Mouse (Mus musculus): ENCODE measurements around the gene Mepe. TPM values are rescaled to one million over a fixed set of nuclear protein-coding genes. Genes with fewer than 3 reads are reported as not detected.

The Mepe gene
- polyA plus RNA-seq, 1 experiment from 2014 or later: not detected

- WGBS: 81% methylated on average over 7 of the region's 7 CpGs
Measured at GRCm38 (mm10) chr5:104384540-104384939, 59.4 kb downstream of the Mepe start.

GRCm38 (mm10) chr5:104385521-104385920, 60.4 kb downstream of the Mepe start:
- Histone ChIP-seq H3K36me3 (no peaks in the 10 kb centered on the region), H3K27ac (ENCODE audit: poor library complexity, severe bottlenecking) (no peak overlapping the region), H3K4me1 (replicated peaks) (no peaks in the 10 kb centered on the region), H3K4me3 (no peak overlapping the region), H3K27me3 (replicated peaks) (no peaks in the 10 kb centered on the region), H3K4me2 (no peak overlapping the region), H3K9ac (no peak overlapping the region), H3K9me3 (replicated peaks) (no peaks in the 10 kb centered on the region)
- 87% methylated on average over 16 of the region's 16 CpGs for WGBS
- ATAC-seq (ENCODE audit: insufficient number of reproducible peaks, low FRiP score): no peak

More at GRCm38 (mm10) chr5:104384540-104384939, 59.4 kb downstream of the Mepe start:
- ATAC-seq (ENCODE audit: insufficient number of reproducible peaks, low FRiP score): no peak
- Histone ChIP-seq H3K9me3 (replicated peaks) (no peaks in the 10 kb centered on the region), H3K36me3 (no peaks in the 10 kb centered on the region), H3K9ac (no peak overlapping the region), H3K4me1 (replicated peaks) (no peaks in the 10 kb centered on the region), H3K4me2 (no peak overlapping the region), H3K4me3 (no peak overlapping the region), H3K27ac (ENCODE audit: poor library complexity, severe bottlenecking) (no peak overlapping the region), H3K27me3 (replicated peaks) (no peaks in the 10 kb centered on the region)

- H3K4me3 ChIP-seq: no peak overlapping the region
- no peaks in the 10 kb centered on the region for H3K36me3 ChIP-seq
- no peak for ATAC-seq (ENCODE audit: insufficient number of reproducible peaks, low FRiP score)
- no peak overlapping the region for H3K27ac ChIP-seq (ENCODE audit: poor library complexity, severe bottlenecking)
- H3K9ac ChIP-seq: no peak overlapping the region
- H3K9me3 ChIP-seq (replicated peaks): no peaks in the 10 kb centered on the region
- H3K4me1 ChIP-seq (replicated peaks): no peaks in the 10 kb centered on the region
- H3K27me3 ChIP-seq (replicated peaks): no peaks in the 10 kb centered on the region
- WGBS: 73% methylated on average over 5 of the region's 5 CpGs
- no peak overlapping the region for H3K4me2 ChIP-seq
Measured at GRCm38 (mm10) chr5:104386908-104387307, 61.8 kb downstream of the Mepe start.

Small RNAs within 50 kb of the gene (microRNA-seq; reads per million reads assigned to microRNA genes)
- not detected for gene Gm23616

Other genes with a start within 250 kb of the Mepe start
- not detected in 2 replicates for gene Gm17660, start 247.7 kb upstream of the Mepe start, polyA plus RNA-seq (2016; fragmentation: Nextera tagmentation; extraction: Ambion mirVana)
- 21.2 and 25.4 TPM in 2 replicates for gene Sparcl1, start 211.6 kb upstream of the Mepe start, polyA plus RNA-seq (2016; fragmentation: Nextera tagmentation; extraction: Ambion mirVana)
- not detected in 2 replicates for gene Dspp, start 154.6 kb upstream of the Mepe start, polyA plus RNA-seq (2016; fragmentation: Nextera tagmentation; extraction: Ambion mirVana)
- gene Dmp1, start 122.7 kb upstream of the Mepe start, polyA plus RNA-seq (2016; fragmentation: Nextera tagmentation; extraction: Ambion mirVana): not detected in 2 replicates
- gene Ibsp, start 26.2 kb upstream of the Mepe start, polyA plus RNA-seq (2016; fragmentation: Nextera tagmentation; extraction: Ambion mirVana): not detected in 2 replicates
- gene Spp1, start 109.8 kb downstream of the Mepe start, polyA plus RNA-seq (2016; fragmentation: Nextera tagmentation; extraction: Ambion mirVana): 2.0 and 2.2 TPM in 2 replicates
- 16.4 and 16.7 TPM in 2 replicates for gene Pkd2, start 134.1 kb downstream of the Mepe start, polyA plus RNA-seq (2016; fragmentation: Nextera tagmentation; extraction: Ambion mirVana)
- gene BC005561, start 183.0 kb downstream of the Mepe start, polyA plus RNA-seq (2016; fragmentation: Nextera tagmentation; extraction: Ambion mirVana): 8.4 and 8.6 TPM in 2 replicates

Measured in heart, embryonic 12.5 days (tissue).